Mouse (Mus musculus) embryonic facial prominence, embryonic 13.5 days (tissue): ENCODE measurements around the gene 4930519G04Rik. TPM values are rescaled to one million over a fixed set of nuclear protein-coding genes. Genes with fewer than 3 reads are reported as not detected.
"Not testable (repeated sequence)": the region's sequence is repeated elsewhere in the genome, so short reads cannot be mapped to it uniquely, and the experiment has no call there.

Experiments
- ATAC-seq: fragments of 200-750 bp; cut with Nextera tagmentation; 2 replicates; pipeline ENCODE4 v1.8.0; 2017; ENCODE audit warnings: low read depth; ENCODE audit not compliant: insufficient number of reproducible peaks, insufficient read depth, low FRiP score, low TSS enrichment
- H3K27ac ChIP-seq: fragments of 300-500 bp; sonication (generic); 2 replicates; pipeline ENCODE4 v1.5.1; 2015; ENCODE audit warnings: moderate library complexity, mild to moderate bottlenecking, inconsistent platforms
- H3K27me3 ChIP-seq: fragments of 300-500 bp; sonication (generic); 2 replicates; pipeline ENCODE4 v1.6.1; 2015; ENCODE audit warnings: mild to moderate bottlenecking, inconsistent platforms
- H3K36me3 ChIP-seq: fragments of 300-500 bp; sonication (generic); 2 replicates; pipeline ENCODE4 v1.6.1; 2015; ENCODE audit warnings: mild to moderate bottlenecking, inconsistent platforms
- H3K4me1 ChIP-seq: fragments of 300-500 bp; sonication (generic); 2 replicates; pipeline ENCODE4 v1.6.1; 2015; ENCODE audit warnings: inconsistent platforms
- H3K4me2 ChIP-seq: fragments of 300-500 bp; sonication (generic); 2 replicates; pipeline ENCODE4 v1.6.1; 2015; ENCODE audit warnings: moderate library complexity, mild to moderate bottlenecking, inconsistent platforms
- H3K4me3 ChIP-seq: fragments of 300-500 bp; sonication (generic); 2 replicates; pipeline ENCODE4 v1.5.1; 2015; ENCODE audit warnings: mild to moderate bottlenecking, inconsistent platforms
- H3K9ac ChIP-seq: fragments of 300-500 bp; sonication (generic); 2 replicates; pipeline ENCODE4 v1.6.1; 2015; ENCODE audit warnings: mild to moderate bottlenecking, inconsistent platforms
- H3K9me3 ChIP-seq: fragments of 300-500 bp; sonication (generic); 2 replicates; pipeline ENCODE4 v1.6.1; 2016; ENCODE audit warnings: inconsistent platforms
- whole genome bisulfite sequencing: fragments of 180-500 bp; shearing (Covaris S2); methylation state at CpG from one replicate; pipeline ENCODE4 v1.1.7; 2015; ENCODE audit warnings: mixed read lengths; 5-methylcytosine and 5-hydroxymethylcytosine counted together
- polyA plus RNA-seq: library from polyadenylated mRNA; unstranded; fragments of >200 nt; fragmentation: Nextera tagmentation; extraction: Ambion mirVana; gene quantifications from 2 replicates; pipeline ENCODE4 v1.2.1, GENCODE M21; 2015

4930519G04Rik gene
- 0.45 TPM in 1 of 2 replicates, not detected in the other for polyA plus RNA-seq

DNA sequence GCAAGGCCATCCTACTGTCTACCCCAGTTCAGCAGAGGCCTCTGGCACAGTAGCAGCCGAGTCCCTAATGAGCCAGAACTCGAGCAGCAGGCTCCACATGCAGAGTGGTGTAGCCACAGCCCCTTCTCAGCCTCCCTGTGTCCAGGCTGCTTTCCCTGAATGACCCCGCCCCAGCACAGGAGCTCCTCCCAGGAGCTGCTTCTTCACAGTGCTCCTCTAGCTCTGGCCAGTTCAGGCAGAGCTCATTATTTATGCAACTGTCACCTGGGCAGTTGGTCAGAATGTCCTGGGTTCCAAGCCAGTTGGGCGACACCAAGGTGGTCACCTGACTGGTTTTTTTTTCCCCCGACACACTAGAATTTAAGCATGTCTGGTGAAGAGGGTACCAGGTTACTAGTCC is at the start of gene 4930519G04Rik:
Gene 4930519G04Rik, plus strand, starts transcription at position 301 of the 400 bp plus-strand sequence.
- H3K4me2 ChIP-seq, H3K27me3 ChIP-seq, H3K4me3 ChIP-seq, H3K36me3 ChIP-seq, H3K9me3 ChIP-seq, ATAC-seq, H3K4me1 ChIP-seq, H3K27ac ChIP-seq: not testable (repeated sequence)
- H3K9ac ChIP-seq, result peak within 1 kb of the TSS; percentile 36; the same call in 1 of the 2 replicates
- 64% methylated on average over 3 of the region's 5 CpGs for WGBS

DNA sequence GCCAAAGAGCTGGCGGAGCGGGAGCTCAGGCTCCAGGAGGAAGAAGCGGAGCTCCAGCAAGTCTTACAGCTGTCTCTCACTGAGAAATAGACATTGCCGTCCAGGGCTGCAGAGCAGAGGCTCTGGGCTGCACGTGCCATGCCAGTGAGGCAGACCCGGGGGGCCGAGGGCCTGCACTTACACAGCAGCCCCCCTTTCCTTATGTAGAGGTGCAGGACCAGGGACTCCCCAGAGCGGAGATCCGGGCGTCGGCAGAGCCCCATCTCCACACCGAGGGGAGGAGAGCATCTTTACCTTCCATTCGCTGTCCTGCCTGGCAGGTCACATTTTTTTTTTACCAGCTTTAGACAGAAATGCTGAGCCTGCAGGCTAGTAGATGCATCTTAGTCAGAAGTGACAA is 49.1 kb upstream of the 4930519G04Rik start:
- no peak overlapping the region for H3K4me3 ChIP-seq
- WGBS, result 87% methylated on average over 13 of the region's 13 CpGs
- no peak overlapping the region for H3K9ac ChIP-seq
- no peaks in the 10 kb centered on the region for H3K9me3 ChIP-seq
- peaks cover 88% of the 10 kb centered on the region for H3K36me3 ChIP-seq
- ATAC-seq, result no peak
- H3K27ac ChIP-seq, result no peak overlapping the region
- H3K4me1 ChIP-seq, result peaks cover 29% of the 10 kb centered on the region
- no peaks in the 10 kb centered on the region for H3K27me3 ChIP-seq
- no peak overlapping the region for H3K4me2 ChIP-seq

DNA sequence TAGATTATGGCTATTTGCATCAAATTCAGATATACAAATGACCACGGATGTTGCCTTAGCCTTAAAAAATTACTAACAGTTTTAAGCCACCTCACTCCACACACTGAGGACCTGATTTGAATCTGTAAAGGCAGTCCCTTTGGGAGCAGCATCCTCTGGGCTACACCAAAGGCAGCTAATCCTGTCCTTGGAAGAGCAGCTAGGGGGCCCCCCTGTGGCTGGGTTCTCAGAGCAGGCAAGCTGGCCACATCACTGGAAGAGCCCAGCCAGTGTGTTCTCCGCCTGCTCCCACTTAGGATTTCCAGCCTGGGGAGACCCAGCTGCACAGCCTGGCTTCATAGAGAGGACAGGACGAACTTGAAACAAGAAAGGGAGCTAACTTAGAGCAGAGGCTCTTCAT is 48.5 kb upstream of the 4930519G04Rik start:
- ATAC-seq, result no peak
- peaks cover 29% of the 10 kb centered on the region for H3K4me1 ChIP-seq
- H3K4me2 ChIP-seq, result no peak overlapping the region
- peaks cover 88% of the 10 kb centered on the region for H3K36me3 ChIP-seq
- no peaks in the 10 kb centered on the region for H3K27me3 ChIP-seq
- 31% methylated on average over 3 of the region's 3 CpGs for WGBS
- no peak overlapping the region for H3K4me3 ChIP-seq
- no peak overlapping the region for H3K9ac ChIP-seq
- no peak overlapping the region for H3K27ac ChIP-seq
- no peaks in the 10 kb centered on the region for H3K9me3 ChIP-seq

DNA sequence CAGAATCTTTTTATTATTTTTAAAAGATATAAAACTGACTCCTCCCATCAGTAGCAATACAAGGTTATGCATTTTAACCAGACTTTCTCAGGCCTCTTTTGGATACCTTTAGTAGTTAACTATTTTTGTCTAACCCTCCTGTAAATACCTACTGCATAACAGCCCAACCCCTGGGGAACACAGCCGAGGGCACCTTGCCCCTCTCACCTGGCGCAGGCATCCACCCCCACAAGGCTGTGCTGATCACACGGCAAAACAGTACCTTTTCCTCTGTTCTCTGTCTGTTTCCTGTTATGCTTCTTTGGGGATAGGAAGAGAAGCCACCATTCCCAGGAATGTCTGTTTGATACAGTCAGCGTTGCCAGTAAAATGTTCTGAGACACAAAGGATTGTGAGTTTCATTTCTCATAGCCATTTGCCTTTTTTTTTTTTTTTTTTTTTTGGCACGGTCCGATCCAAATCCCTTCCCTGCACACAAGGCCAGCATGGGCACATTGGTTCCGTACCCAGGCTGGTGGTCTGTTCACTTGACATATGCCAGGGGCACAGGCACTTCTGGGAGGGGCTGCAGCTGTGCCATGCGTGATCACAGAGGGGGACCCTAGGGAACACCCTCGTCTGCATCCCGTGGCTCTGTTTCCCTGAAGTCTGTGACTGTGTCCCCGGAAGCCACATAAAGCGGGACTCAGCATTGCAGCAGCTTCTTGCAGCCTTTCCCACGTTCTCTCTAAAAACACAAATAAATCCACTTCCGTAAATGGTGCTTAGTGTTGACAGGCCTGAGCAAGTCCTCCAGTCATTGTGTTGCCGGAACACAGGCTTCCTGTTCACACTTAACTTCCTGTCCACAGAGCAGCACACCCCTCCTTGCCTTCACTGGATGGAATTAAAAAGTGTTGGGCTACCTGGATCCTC is 47.8 kb upstream of the 4930519G04Rik start:
- Histone ChIP-seq H3K27ac (peak overlapping the region; percentile 72; the same call in 1 of the 2 replicates), H3K4me1 (peaks cover 29% of the 10 kb centered on the region), H3K27me3 (no peaks in the 10 kb centered on the region), H3K9ac (0 out of 2 replicates have a peak overlapping the region, but pooled peaks have one; percentile 40), H3K4me3 (no peak overlapping the region), H3K9me3 (no peaks in the 10 kb centered on the region), H3K36me3 (peaks cover 85% of the 10 kb centered on the region), H3K4me2 (no peak overlapping the region)
- WGBS, result 69% methylated on average over 15 of the region's 15 CpGs
- no peak for ATAC-seq

DNA sequence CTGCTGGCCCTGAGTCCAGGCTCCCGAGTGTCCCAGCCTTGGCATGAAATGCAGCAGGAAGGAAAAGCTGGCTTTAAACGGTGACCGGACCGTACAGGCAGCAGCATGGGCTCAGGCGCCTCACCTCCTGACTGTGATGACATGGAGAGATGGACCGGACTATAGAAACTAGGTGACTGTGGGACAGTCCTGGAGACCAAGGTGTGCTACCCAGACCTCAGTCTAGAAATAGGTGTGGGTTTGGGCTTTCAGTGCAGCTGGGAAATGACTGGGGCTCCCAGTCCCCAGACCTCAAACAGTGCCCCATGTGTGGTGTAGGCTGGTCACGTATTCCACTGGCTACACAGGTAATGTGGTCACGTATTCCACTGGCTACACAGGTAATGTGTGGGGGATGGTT is 46.8 kb upstream of the 4930519G04Rik start:
- H3K36me3 ChIP-seq, result peaks cover 86% of the 10 kb centered on the region
- WGBS, result 89% methylated on average over 8 of the region's 8 CpGs
- ATAC-seq, result no peak
- no peak overlapping the region for H3K4me2 ChIP-seq
- no peaks in the 10 kb centered on the region for H3K27me3 ChIP-seq
- H3K9ac ChIP-seq, result 0 out of 2 replicates have a peak overlapping the region, but pooled peaks have one; percentile 40
- peaks cover 29% of the 10 kb centered on the region for H3K4me1 ChIP-seq
- no peaks in the 10 kb centered on the region for H3K9me3 ChIP-seq
- peak overlapping the region; percentile 72 for H3K27ac ChIP-seq
- no peak overlapping the region for H3K4me3 ChIP-seq

DNA sequence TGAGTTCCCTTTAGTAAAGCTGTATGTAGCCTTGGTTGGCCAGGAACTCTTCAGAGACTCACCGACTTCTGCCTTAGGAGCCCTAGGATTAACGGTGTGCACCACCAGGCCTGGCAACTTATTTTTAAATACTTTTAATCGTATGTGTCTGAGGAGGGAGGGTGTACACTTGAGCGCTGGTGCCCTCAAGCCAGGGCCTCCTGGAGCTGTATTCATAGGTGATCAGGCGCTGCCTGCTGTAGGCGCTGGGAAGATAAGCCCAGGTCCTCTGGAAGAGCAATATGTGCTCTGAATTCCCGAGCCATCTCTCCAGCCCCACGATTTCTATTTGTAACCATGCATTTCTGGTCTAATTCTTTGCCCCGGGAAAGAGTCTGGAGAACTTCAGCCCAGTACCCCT is 46.4 kb upstream of the 4930519G04Rik start:
- 42% methylated on average over 9 of the region's 9 CpGs for WGBS
- H3K27ac ChIP-seq, result peak overlapping the region; percentile 72
- no peak overlapping the region for H3K9ac ChIP-seq
- no peak for ATAC-seq
- no peaks in the 10 kb centered on the region for H3K27me3 ChIP-seq
- no peaks in the 10 kb centered on the region for H3K9me3 ChIP-seq
- peaks cover 83% of the 10 kb centered on the region for H3K36me3 ChIP-seq
- H3K4me1 ChIP-seq, result peaks cover 30% of the 10 kb centered on the region
- 0 out of 2 replicates have a peak overlapping the region, but pooled peaks have one; percentile 9 for H3K4me2 ChIP-seq
- no peak overlapping the region for H3K4me3 ChIP-seq

DNA sequence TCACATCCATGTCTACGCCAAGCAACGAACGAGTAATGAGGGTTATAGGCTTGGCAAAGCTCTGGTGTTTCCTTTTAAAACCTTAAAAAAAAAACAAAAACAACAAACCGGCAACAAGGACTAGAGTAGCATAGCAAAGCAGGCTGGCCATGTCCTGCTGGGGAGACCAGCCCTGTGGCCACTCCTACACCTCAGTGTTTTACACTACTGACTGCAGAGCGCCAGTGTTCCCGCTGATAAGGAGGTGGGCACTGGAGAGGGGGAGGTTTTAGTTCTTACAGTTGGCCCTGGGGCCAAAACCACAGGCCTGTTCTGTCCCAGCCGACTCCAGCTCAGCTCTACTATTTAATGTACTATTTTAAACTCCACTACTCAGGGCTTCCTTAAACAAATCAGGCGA is 46.0 kb upstream of the 4930519G04Rik start:
- H3K4me1 ChIP-seq, result peaks cover 34% of the 10 kb centered on the region
- no peak overlapping the region for H3K4me3 ChIP-seq
- H3K27ac ChIP-seq, result peak overlapping the region; percentile 72
- no peak overlapping the region for H3K9ac ChIP-seq
- H3K27me3 ChIP-seq, result no peaks in the 10 kb centered on the region
- no peaks in the 10 kb centered on the region for H3K9me3 ChIP-seq
- WGBS, result 22% methylated on average over 8 of the region's 8 CpGs
- peaks cover 81% of the 10 kb centered on the region for H3K36me3 ChIP-seq
- H3K4me2 ChIP-seq, result 0 out of 2 replicates have a peak overlapping the region, but pooled peaks have one; percentile 9
- ATAC-seq, result peak; percentile 22; the same call in 1 of the 2 replicates

DNA sequence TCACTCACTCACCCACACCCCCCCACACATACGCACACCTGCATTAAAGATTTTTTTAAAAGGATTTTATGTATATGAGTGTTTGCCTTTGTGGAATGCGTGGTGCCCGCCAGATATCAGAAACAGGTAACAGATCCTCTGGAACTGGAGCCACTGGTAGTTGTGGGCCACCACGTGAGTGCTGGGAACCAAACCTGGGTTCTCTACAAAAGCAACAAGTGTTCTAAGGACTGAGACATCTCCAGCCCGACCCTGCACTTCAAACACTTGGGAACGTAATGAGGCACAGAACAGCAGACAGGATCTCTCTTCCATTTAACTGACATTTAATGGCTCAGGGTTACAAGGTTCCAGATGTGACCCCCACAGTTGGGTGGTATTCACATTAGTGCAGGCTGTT is 45.6 kb upstream of the 4930519G04Rik start:
- Histone ChIP-seq H3K27me3 (no peaks in the 10 kb centered on the region), H3K9me3 (no peaks in the 10 kb centered on the region), H3K4me3 (no peak overlapping the region), H3K36me3 (peaks cover 77% of the 10 kb centered on the region), H3K4me2 (no peak overlapping the region), H3K4me1 (peaks cover 38% of the 10 kb centered on the region), H3K27ac (peak overlapping the region; percentile 72; the same call in 1 of the 2 replicates), H3K9ac (no peak overlapping the region)
- 47% methylated on average over 6 of the region's 6 CpGs for WGBS
- ATAC-seq, result no peak

DNA sequence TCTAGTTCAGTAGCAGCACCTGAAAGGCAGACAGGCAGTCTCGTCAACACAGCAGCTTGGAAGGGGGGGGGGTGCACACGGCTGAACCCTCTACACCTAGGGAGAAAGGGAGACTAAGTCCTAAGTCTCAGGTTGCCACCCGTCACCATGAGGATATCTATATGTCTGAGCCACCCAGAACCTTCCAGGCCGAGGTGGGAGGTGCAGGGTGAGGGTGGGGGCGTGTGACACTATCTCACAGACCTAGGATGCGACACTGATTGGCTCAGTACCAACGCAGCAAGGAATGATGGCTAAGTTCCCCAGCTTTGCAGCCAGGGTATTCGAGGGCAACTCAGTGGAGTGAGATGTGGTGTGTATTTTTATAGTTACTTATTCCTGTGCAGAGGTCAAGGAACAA is 45.1 kb upstream of the 4930519G04Rik start:
- Histone ChIP-seq H3K4me1 (peaks cover 40% of the 10 kb centered on the region), H3K4me3 (no peak overlapping the region), H3K4me2 (no peak overlapping the region), H3K36me3 (peaks cover 72% of the 10 kb centered on the region), H3K27me3 (no peaks in the 10 kb centered on the region), H3K9ac (no peak overlapping the region), H3K27ac (peak overlapping the region; percentile 72; the same call in 1 of the 2 replicates), H3K9me3 (no peaks in the 10 kb centered on the region)
- 64% methylated on average over 8 of the region's 8 CpGs for WGBS
- ATAC-seq, result no peak

DNA sequence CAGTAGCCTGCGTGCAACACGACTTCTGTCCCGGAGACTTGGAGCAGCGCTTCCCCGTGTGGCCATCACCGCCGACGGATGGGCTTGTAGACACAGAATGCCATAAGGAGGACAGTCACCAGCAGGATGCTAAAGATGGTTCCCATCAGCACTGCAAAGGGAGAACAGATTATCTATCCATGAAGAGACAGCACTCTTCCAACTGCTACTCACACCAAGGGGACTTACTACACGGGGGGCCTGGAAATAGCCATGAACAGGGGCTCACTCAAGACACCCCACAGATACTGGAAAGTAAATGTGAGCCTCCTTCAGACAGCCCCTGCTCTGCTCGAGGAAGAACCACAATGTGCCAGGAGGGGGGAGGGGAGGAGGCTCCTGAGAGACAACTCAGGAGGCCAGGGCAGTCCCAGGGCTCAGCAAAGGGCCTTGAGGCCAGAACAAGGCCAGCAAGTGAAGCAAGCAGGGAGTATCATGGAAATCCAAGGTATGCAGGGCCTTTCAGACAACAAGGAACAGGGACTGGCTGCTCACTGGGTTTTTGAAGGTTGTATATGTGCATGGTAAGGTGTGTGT is 44.2 kb upstream of the 4930519G04Rik start:
- 79% methylated on average over 10 of the region's 10 CpGs for WGBS
- no peak overlapping the region for H3K4me3 ChIP-seq
- H3K27me3 ChIP-seq, result no peaks in the 10 kb centered on the region
- no peak for ATAC-seq
- peaks cover 63% of the 10 kb centered on the region for H3K36me3 ChIP-seq
- H3K27ac ChIP-seq, result 0 out of 2 replicates have a peak overlapping the region, but pooled peaks have one; percentile 16
- H3K4me1 ChIP-seq, result peaks cover 40% of the 10 kb centered on the region
- H3K4me2 ChIP-seq, result no peak overlapping the region
- no peaks in the 10 kb centered on the region for H3K9me3 ChIP-seq
- H3K9ac ChIP-seq, result no peak overlapping the region

DNA sequence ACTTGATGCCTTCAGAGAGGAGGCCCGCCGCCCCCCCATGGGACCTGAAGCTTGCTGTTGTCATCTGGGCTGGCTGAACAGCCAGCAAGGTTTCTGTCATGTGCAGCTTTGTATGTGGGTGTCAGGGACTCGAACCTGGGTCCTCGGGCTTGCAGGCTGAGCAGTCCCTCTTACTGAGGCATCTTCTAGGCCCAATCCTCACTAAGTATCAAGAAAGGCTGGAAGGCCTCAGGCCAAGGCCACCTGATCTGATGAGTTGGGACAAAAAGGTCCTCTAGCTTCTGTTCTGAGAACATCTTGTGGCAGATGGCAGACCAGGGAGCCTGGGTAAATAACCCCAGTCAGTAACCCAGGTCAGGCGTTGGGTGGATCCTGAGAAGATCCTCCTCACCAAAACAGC is 43.6 kb upstream of the 4930519G04Rik start:
- H3K27ac ChIP-seq, result 0 out of 2 replicates have a peak overlapping the region, but pooled peaks have one; percentile 16
- ATAC-seq, result no peak
- H3K9me3 ChIP-seq, result no peaks in the 10 kb centered on the region
- H3K4me1 ChIP-seq, result peaks cover 40% of the 10 kb centered on the region
- no peaks in the 10 kb centered on the region for H3K27me3 ChIP-seq
- no peak overlapping the region for H3K4me2 ChIP-seq
- 91% methylated on average over 5 of the region's 5 CpGs for WGBS
- H3K36me3 ChIP-seq, result peaks cover 57% of the 10 kb centered on the region
- H3K9ac ChIP-seq, result no peak overlapping the region
- H3K4me3 ChIP-seq, result no peak overlapping the region
